Mouse (Mus musculus): ENCODE results near the gene Josd2. TPM values are rescaled to one million over a fixed set of nuclear protein-coding genes. Genes with fewer than 3 reads are reported as not detected.

The Josd2 gene
- total RNA-seq, 2 experiments from 2014 or later = 71.8 to 81.4 TPM

GRCm38 (mm10) chr7:44472558-44472885 is 4.7 kb downstream of the Josd2 start:
- DNase-seq = no peak

- DNase-seq = peak; percentile 84
Measured at GRCm38 (mm10) chr7:44472961-44473646, 5.3 kb downstream of the Josd2 start.

GRCm38 (mm10) chr7:44474419-44474818 is 6.6 kb downstream of the Josd2 start:
- peak; percentile 88 for DNase-seq

GRCm38 (mm10) chr7:44475046-44475614 is 7.3 kb downstream of the Josd2 start:
- no peak for DNase-seq

- DNase-seq = no peak
Measured at GRCm38 (mm10) chr7:44482836-44483435, 15.2 kb downstream of the Josd2 start.

GRCm38 (mm10) chr7:44484109-44484508 is 16.3 kb downstream of the Josd2 start:
- DNase-seq = no peak

- DNase-seq = peak; percentile 86
Measured at GRCm38 (mm10) chr7:44484841-44485571, 17.2 kb downstream of the Josd2 start.

GRCm38 (mm10) chr7:44485572-44486195 is 17.9 kb downstream of the Josd2 start:
- DNase-seq = no peak

- DNase-seq = peak; percentile 4
Measured at GRCm38 (mm10) chr7:44486927-44487575, 19.3 kb downstream of the Josd2 start.

GRCm38 (mm10) chr7:44487936-44488335 is 20.2 kb downstream of the Josd2 start:
- no peak for DNase-seq

- peak; percentile 12 for DNase-seq
Measured at GRCm38 (mm10) chr7:44488545-44488944, 20.8 kb downstream of the Josd2 start.

GRCm38 (mm10) chr7:44490281-44490680 is 22.5 kb downstream of the Josd2 start:
- no peak for DNase-seq

- DNase-seq = no peak
Measured at GRCm38 (mm10) chr7:44491391-44491790, 23.6 kb downstream of the Josd2 start.

- no peak for DNase-seq
Measured at GRCm38 (mm10) chr7:44492166-44492826, 24.5 kb downstream of the Josd2 start.

- no peak for DNase-seq
Measured at GRCm38 (mm10) chr7:44494681-44495080, 26.9 kb downstream of the Josd2 start.

GRCm38 (mm10) chr7:44495086-44495485 is 27.3 kb downstream of the Josd2 start:
- no peak for DNase-seq

GRCm38 (mm10) chr7:44495992-44496770 is 28.4 kb downstream of the Josd2 start, which contains the start of the genes Emc10 and Fam71e1:
Emc10 (minus strand) TSS chr7:44496529.
Fam71e1 (plus strand) TSS chr7:44496581.
- DNase-seq = peak; percentile 97

- no peak for DNase-seq
Measured at GRCm38 (mm10) chr7:44496771-44497109, 29.0 kb downstream of the Josd2 start.

- DNase-seq = no peak
Measured at GRCm38 (mm10) chr7:44497361-44498055, 29.7 kb downstream of the Josd2 start.

- DNase-seq = no peak
Measured at GRCm38 (mm10) chr7:44498922-44499321, 31.1 kb downstream of the Josd2 start.

Data from heart, postnatal 4 days (tissue).